Mouse (Mus musculus) lung, adult 2 months (tissue): ENCODE measurements around the gene Gfod2.

ENCODE experiments used
- CTCF ChIP-seq: fragments of 200-500 bp; IDR thresholded peaks from 2 replicates; pipeline ENCODE4 v1.5.1; 2011; ENCODE audit warnings: mild to moderate bottlenecking, low read length, control low read depth; ENCODE audit not compliant: insufficient read depth
- POLR2A ChIP-seq: fragments of 200-500 bp; IDR thresholded peaks from 2 replicates; pipeline ENCODE4 v1.6.1; 2011; ENCODE audit warnings: low read depth, mild to moderate bottlenecking, control low read depth, low read length, borderline replicate concordance; ENCODE audit errors: extremely low read depth

DNA sequence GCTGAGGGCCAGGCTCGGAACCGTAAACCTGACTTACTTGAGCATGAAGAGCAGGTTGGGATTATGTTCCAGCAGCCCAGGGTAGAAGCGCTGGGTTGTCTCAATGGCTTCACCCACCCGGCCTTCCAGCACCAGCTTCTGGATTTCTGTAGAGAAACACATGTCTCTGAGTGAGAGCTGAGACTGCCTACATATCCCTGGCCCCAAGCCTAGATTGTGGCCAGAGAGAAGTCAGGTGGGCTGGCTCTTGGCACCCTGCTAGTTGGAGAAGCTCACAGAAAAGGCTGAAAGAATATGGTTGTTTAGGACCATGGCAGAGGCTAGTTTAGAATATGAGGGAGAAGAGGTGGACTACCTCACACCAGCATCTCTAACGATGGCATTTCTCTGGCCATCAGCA is 16.0 kb upstream of the Gfod2 start:
- TF ChIP-seq CTCF = no peak
- TF ChIP-seq POLR2A = no peak
